Mouse (Mus musculus) kidney, postnatal 0 days (tissue): ENCODE data around the gene Aff3. TPM values are rescaled to one million over a fixed set of nuclear protein-coding genes. Genes with fewer than 3 reads are reported as not detected.

ENCODE experiments used
- ATAC-seq: fragments of 200-750 bp; cut with Nextera tagmentation; replicated peaks from 2 replicates; pipeline ENCODE4 v1.8.0; 2017; ENCODE audit warnings: low read depth, moderate number of reproducible peaks, moderate TSS enrichment, moderate library complexity; ENCODE audit not compliant: low FRiP score
- DNase-seq: peaks from one replicate; pipeline ENCODE4 v3.0.0-alpha.2; 2016; ENCODE audit warnings: low spot score
- H3K27ac ChIP-seq: fragments of 300-500 bp; sonication (generic); 2 replicates; pipeline ENCODE4 v1.5.1; 2014; ENCODE audit warnings: mild to moderate bottlenecking
- H3K27me3 ChIP-seq: fragments of 300-500 bp; sonication (generic); 2 replicates; pipeline ENCODE4 v1.6.1; 2014; ENCODE audit warnings: low read length, mixed read lengths; ENCODE audit not compliant: insufficient read depth
- H3K36me3 ChIP-seq: fragments of 300-500 bp; sonication (generic); 2 replicates; pipeline ENCODE4 v1.6.1; 2014; ENCODE audit warnings: low read length, mixed read lengths; ENCODE audit not compliant: insufficient read depth
- H3K4me1 ChIP-seq: fragments of 300-500 bp; sonication (generic); replicated peaks from 2 replicates; pipeline ENCODE4 v1.6.1; 2014; ENCODE audit warnings: antibody characterized with exemption, low read length, mixed read lengths; ENCODE audit not compliant: insufficient read depth
- H3K4me2 ChIP-seq: fragments of 300-500 bp; sonication (generic); 2 replicates; pipeline ENCODE4 v1.6.1; 2014; ENCODE audit warnings: mild to moderate bottlenecking, low read length, moderate library complexity, mixed read lengths
- H3K4me3 ChIP-seq: fragments of 300-500 bp; sonication (generic); replicated peaks from 2 replicates; pipeline ENCODE4 v1.5.1; 2014; ENCODE audit warnings: low read depth, low read length
- H3K9ac ChIP-seq: fragments of 300-500 bp; sonication (generic); 2 replicates; pipeline ENCODE4 v1.6.1; 2014; ENCODE audit warnings: low read depth, low read length
- H3K9me3 ChIP-seq: fragments of 300-500 bp; sonication (generic); replicated peaks from 2 replicates; pipeline ENCODE4 v1.6.1; 2016; ENCODE audit warnings: low read length, inconsistent platforms, mixed read lengths
- CTCF ChIP-seq: IDR thresholded peaks from 2 replicates; pipeline ENCODE4 v1.5.1; 2016; ENCODE audit warnings: antibody characterized with exemption, low read depth, mild to moderate bottlenecking, moderate library complexity
- WGBS: fragments of 180-500 bp; shearing (Covaris S2); extraction: QIAGEN DNeasy Blood & Tissue Kit; methylation state at CpG from one replicate; pipeline ENCODE4 v1.1.7; 2014; 5-methylcytosine and 5-hydroxymethylcytosine counted together
- polyA plus RNA-seq: library from polyadenylated mRNA; unstranded; fragments of >200 nt; fragmentation: Nextera tagmentation; extraction: Ambion mirVana; gene quantifications from 2 replicates; pipeline ENCODE4 v1.2.1, GENCODE M21; 2015

The Aff3 gene
- polyA plus RNA-seq, 1 experiment from 2014 or later, result 7.9 TPM

GRCm38 (mm10) chr1:38690471-38690870 lies 25.7 kb upstream of the Aff3 start:
- Histone ChIP-seq H3K9ac (no peak overlapping the region), H3K36me3 (no peaks in the 10 kb centered on the region), H3K9me3 (no peaks in the 10 kb centered on the region), H3K4me1 (no peaks in the 10 kb centered on the region), H3K27ac (no peak overlapping the region), H3K4me2 (no peak overlapping the region), H3K4me3 (no peak overlapping the region), H3K27me3 (no peaks in the 10 kb centered on the region)
- DNase-seq (peak; percentile 15), ATAC-seq (no peak)
- WGBS, result 66% methylated on average over 6 of the region's 6 CpGs
- no peak for TF ChIP-seq CTCF

GRCm38 (mm10) chr1:38688216-38688615 lies 23.5 kb upstream of the Aff3 start:
- no peaks in the 10 kb centered on the region for H3K36me3 ChIP-seq
- H3K9ac ChIP-seq, result no peak overlapping the region
- no peak for TF ChIP-seq CTCF
- no peak for ATAC-seq
- H3K4me2 ChIP-seq, result no peak overlapping the region
- no peaks in the 10 kb centered on the region for H3K27me3 ChIP-seq
- WGBS, result 73% methylated on average over 5 of the region's 5 CpGs
- H3K27ac ChIP-seq, result no peak overlapping the region
- H3K9me3 ChIP-seq, result no peaks in the 10 kb centered on the region
- H3K4me3 ChIP-seq, result no peak overlapping the region
- no peak for DNase-seq
- H3K4me1 ChIP-seq, result no peaks in the 10 kb centered on the region

GRCm38 (mm10) chr1:38685706-38686105 lies 21.0 kb upstream of the Aff3 start:
- H3K9me3 ChIP-seq, result no peaks in the 10 kb centered on the region
- H3K4me2 ChIP-seq, result no peak overlapping the region
- H3K27ac ChIP-seq, result no peak overlapping the region
- no peaks in the 10 kb centered on the region for H3K4me1 ChIP-seq
- H3K4me3 ChIP-seq, result no peak overlapping the region
- H3K9ac ChIP-seq, result no peak overlapping the region
- no peak for TF ChIP-seq CTCF
- no peak for DNase-seq
- H3K27me3 ChIP-seq, result no peaks in the 10 kb centered on the region
- ATAC-seq, result no peak
- 92% methylated on average over 5 of the region's 5 CpGs for WGBS
- H3K36me3 ChIP-seq, result no peaks in the 10 kb centered on the region

- Histone ChIP-seq H3K4me3 (no peak overlapping the region), H3K27me3 (no peaks in the 10 kb centered on the region), H3K27ac (no peak overlapping the region), H3K4me1 (no peaks in the 10 kb centered on the region), H3K9me3 (no peaks in the 10 kb centered on the region), H3K4me2 (no peak overlapping the region), H3K9ac (no peak overlapping the region), H3K36me3 (no peaks in the 10 kb centered on the region)
- no peak for TF ChIP-seq CTCF
- DNase-seq, result no peak
- whole genome bisulfite sequencing, result 87% methylated on average over 10 of the region's 10 CpGs
- ATAC-seq, result no peak
Measured at GRCm38 (mm10) chr1:38683158-38683721, 18.5 kb upstream of the Aff3 start.

GRCm38 (mm10) chr1:38679890-38680289 lies 15.1 kb upstream of the Aff3 start:
- no peaks in the 10 kb centered on the region for H3K27me3 ChIP-seq
- H3K4me3 ChIP-seq, result no peak overlapping the region
- no peak for ATAC-seq
- H3K9ac ChIP-seq, result no peak overlapping the region
- no peak overlapping the region for H3K27ac ChIP-seq
- no peaks in the 10 kb centered on the region for H3K4me1 ChIP-seq
- H3K36me3 ChIP-seq, result no peaks in the 10 kb centered on the region
- no peak for TF ChIP-seq CTCF
- no peaks in the 10 kb centered on the region for H3K9me3 ChIP-seq
- WGBS, result 70% methylated on average over 8 of the region's 8 CpGs
- DNase-seq, result no peak
- H3K4me2 ChIP-seq, result no peak overlapping the region

- no peak overlapping the region for H3K27ac ChIP-seq
- H3K4me1 ChIP-seq, result no peaks in the 10 kb centered on the region
- 65% methylated on average over 3 of the region's 3 CpGs for WGBS
- no peak overlapping the region for H3K4me3 ChIP-seq
- no peak for TF ChIP-seq CTCF
- DNase-seq (no peak), ATAC-seq (no peak)
- no peak overlapping the region for H3K4me2 ChIP-seq
- H3K36me3 ChIP-seq, result no peaks in the 10 kb centered on the region
- no peak overlapping the region for H3K9ac ChIP-seq
- H3K9me3 ChIP-seq, result no peaks in the 10 kb centered on the region
- no peaks in the 10 kb centered on the region for H3K27me3 ChIP-seq
Measured at GRCm38 (mm10) chr1:38671756-38672155, 7.0 kb upstream of the Aff3 start.

- WGBS, result 70% methylated on average over 5 of the region's 5 CpGs
- ATAC-seq, result no peak
Measured at GRCm38 (mm10) chr1:38671019-38671418, 6.3 kb upstream of the Aff3 start.

More at GRCm38 (mm10) chr1:38671019-38671418, 6.3 kb upstream of the Aff3 start:
- H3K4me1 ChIP-seq, result no peaks in the 10 kb centered on the region
- H3K9me3 ChIP-seq, result no peaks in the 10 kb centered on the region
- H3K27ac ChIP-seq, result no peak overlapping the region
- no peaks in the 10 kb centered on the region for H3K27me3 ChIP-seq
- TF ChIP-seq CTCF, result no peak
- no peak overlapping the region for H3K4me3 ChIP-seq
- H3K9ac ChIP-seq, result no peak overlapping the region
- DNase-seq, result no peak
- no peaks in the 10 kb centered on the region for H3K36me3 ChIP-seq
- H3K4me2 ChIP-seq, result no peak overlapping the region
